Mouse (Mus musculus) forebrain, embryonic 11.5 days (tissue): ENCODE measurements around the gene Lbhd1. TPM values are rescaled to one million over a fixed set of nuclear protein-coding genes. Genes with fewer than 3 reads are reported as not detected.
"Not testable (repeated sequence)": the region's sequence is repeated elsewhere in the genome, so short reads cannot be mapped to it uniquely, and the experiment has no call there.

Experiments used
- ATAC-seq: fragments of 200-750 bp; cut with Nextera tagmentation; replicated peaks from 2 replicates; pipeline ENCODE4 v1.8.0; 2017; ENCODE audit warnings: moderate TSS enrichment; ENCODE audit not compliant: low FRiP score
- DNase-seq: peaks from one replicate; pipeline ENCODE4 v3.0.0-alpha.2; 2017; ENCODE audit warnings: low spot score
- H3K27ac ChIP-seq: fragments of 300-500 bp; sonication (generic); 2 replicates; pipeline ENCODE4 v1.5.1; 2014; ENCODE audit warnings: low read depth, low read length
- H3K27me3 ChIP-seq: fragments of 300-500 bp; sonication (generic); 2 replicates; pipeline ENCODE4 v1.6.1; 2014; ENCODE audit warnings: mild to moderate bottlenecking, low read length, mixed read lengths; ENCODE audit not compliant: control insufficient read depth, insufficient read depth
- H3K36me3 ChIP-seq: fragments of 300-500 bp; sonication (generic); 2 replicates; pipeline ENCODE4 v1.6.1; 2014; ENCODE audit warnings: mild to moderate bottlenecking, low read length, moderate library complexity, mixed read lengths; ENCODE audit not compliant: control insufficient read depth, insufficient read depth
- H3K4me1 ChIP-seq: fragments of 300-500 bp; sonication (generic); replicated peaks from 2 replicates; pipeline ENCODE4 v1.6.1; 2014; ENCODE audit warnings: low read length, mixed read lengths; ENCODE audit not compliant: control insufficient read depth, insufficient read depth
- H3K4me2 ChIP-seq: fragments of 300-500 bp; sonication (generic); 2 replicates; pipeline ENCODE4 v1.6.1; 2014; ENCODE audit warnings: low read depth, mild to moderate bottlenecking, low read length, moderate library complexity, mixed read lengths; ENCODE audit not compliant: severe bottlenecking
- H3K4me3 ChIP-seq: fragments of 300-500 bp; sonication (generic); 2 replicates; pipeline ENCODE4 v1.5.1; 2014; ENCODE audit warnings: low read depth, low read length
- H3K9ac ChIP-seq: fragments of 300-500 bp; sonication (generic); 2 replicates; pipeline ENCODE4 v1.6.1; 2014; ENCODE audit warnings: low read length
- H3K9me3 ChIP-seq: fragments of 300-500 bp; sonication (generic); 2 replicates; pipeline ENCODE4 v1.6.1; 2016; ENCODE audit warnings: low read length, mixed read lengths; ENCODE audit not compliant: control insufficient read depth
- WGBS: fragments of 180-500 bp; shearing (Covaris S2); extraction: QIAGEN DNeasy Blood & Tissue Kit; methylation state at CpG from one replicate; pipeline ENCODE4 v1.1.7; 2014; 5-methylcytosine and 5-hydroxymethylcytosine counted together
- polyA plus RNA-seq: library from polyadenylated mRNA; unstranded; fragments of >200 nt; fragmentation: Nextera tagmentation; extraction: Ambion mirVana; gene quantifications from 2 replicates; pipeline ENCODE4 v1.2.1, GENCODE M21; 2014

Gene Lbhd1
- 110 and 112 TPM in 2 replicates for polyA plus RNA-seq

GRCm38 (mm10) chr19:8883616-8884015 lies at the start of gene Lbhd1, which contains the start of gene Gm49403:
Lbhd1 (plus strand) TSS chr19:8883732.
Gm49403 (plus strand) TSS chr19:8883930.
- Histone ChIP-seq H3K9ac (no peak within 1 kb of the TSS), H3K27me3 (no peaks in the 10 kb centered on the region), H3K36me3 (no peaks in the 10 kb centered on the region), H3K4me1 (no peaks in the 10 kb centered on the region; the same call in 1 of the 2 replicates), H3K9me3 (no peaks in the 10 kb centered on the region), H3K4me2 (no peak within 1 kb of the TSS), H3K27ac (no peak within 1 kb of the TSS), H3K4me3 (no peak within 1 kb of the TSS)
- 78% methylated on average over 3 of the region's 3 CpGs for WGBS
- ATAC-seq (no peak), DNase-seq (no peak)

DNA sequence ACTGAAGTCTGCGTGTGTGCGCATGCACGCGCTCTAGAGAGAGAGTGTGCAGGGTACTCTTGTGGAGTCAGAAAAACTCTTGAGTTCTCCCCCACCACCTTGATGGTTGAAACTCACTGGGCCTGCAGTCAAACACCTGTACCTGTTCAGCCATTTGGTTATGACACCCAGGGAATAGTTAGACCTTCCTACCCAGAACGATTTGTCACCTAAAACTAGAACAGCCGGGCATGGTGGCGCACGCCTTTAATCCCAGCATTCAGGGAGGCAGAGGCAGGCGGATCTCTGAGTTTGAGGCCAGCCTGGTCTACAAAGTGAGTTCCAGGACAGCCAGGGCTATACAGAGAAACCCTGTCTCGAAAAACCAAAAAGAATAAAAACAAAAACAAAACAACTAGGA lies 47.2 kb upstream of the Lbhd1 start:
- not testable (repeated sequence) for DNase-seq, H3K27ac ChIP-seq, ATAC-seq

DNA sequence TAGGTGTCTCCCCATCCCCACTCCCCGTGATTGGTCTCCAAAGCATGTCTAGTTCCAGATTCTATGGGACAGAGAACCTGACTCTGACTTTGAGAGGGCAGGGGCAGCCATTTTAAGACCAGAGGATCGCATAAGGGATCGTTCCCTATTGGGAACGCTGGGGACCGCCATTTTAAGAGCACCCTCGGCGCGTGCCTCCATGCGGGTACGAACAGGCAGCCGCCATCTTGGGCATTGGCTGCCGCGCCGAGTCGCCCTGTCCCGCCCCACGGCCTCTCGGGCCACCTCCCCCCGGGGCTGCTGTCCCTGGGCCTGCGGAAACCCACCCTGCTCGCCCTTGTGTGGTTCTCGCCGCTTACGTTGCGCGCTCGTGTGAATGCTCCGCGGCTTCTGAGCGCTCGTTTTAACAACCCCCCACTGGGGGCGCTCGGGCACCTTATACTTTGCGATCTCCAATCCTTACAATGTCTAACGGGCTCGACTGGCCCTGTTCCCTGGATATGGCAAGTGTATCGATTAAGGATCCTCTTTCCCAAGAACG lies 46.2 kb upstream of the Lbhd1 start, which contains the start of gene Bscl2:
Gene Bscl2, plus strand, starts transcription at position 217 of the 541 bp plus-strand sequence.
- H3K9ac ChIP-seq: peak within 1 kb of the TSS; percentile 87
- H3K27me3 ChIP-seq: no peaks in the 10 kb centered on the region
- H3K4me2 ChIP-seq: peak within 1 kb of the TSS; percentile 91
- H3K36me3 ChIP-seq: peaks cover 14% of the 10 kb centered on the region
- DNase-seq: peak; percentile 91
- H3K4me3 ChIP-seq: peak within 1 kb of the TSS; percentile 47
- peak within 1 kb of the TSS; percentile 95 for H3K27ac ChIP-seq
- 1% methylated on average over 38 of the region's 38 CpGs for WGBS
- no peaks in the 10 kb centered on the region for H3K9me3 ChIP-seq
- peak; percentile 85 for ATAC-seq
- peaks cover 16% of the 10 kb centered on the region for H3K4me1 ChIP-seq

More for the DNA sequence above, 47.2 kb upstream of the Lbhd1 start:
- not testable (repeated sequence) for H3K9me3 ChIP-seq, H3K9ac ChIP-seq, H3K27me3 ChIP-seq, H3K4me3 ChIP-seq, H3K4me2 ChIP-seq
- 95% methylated on average over 10 of the region's 10 CpGs for WGBS
- peaks cover 21% of the 10 kb centered on the region for H3K36me3 ChIP-seq
- H3K4me1 ChIP-seq: peaks cover 16% of the 10 kb centered on the region

- ATAC-seq (peak; percentile 12; the same call in 1 of the 2 replicates), DNase-seq (no peak)
- Histone ChIP-seq H3K27ac (peak overlapping the region; percentile 95), H3K4me3 (peak overlapping the region; percentile 47), H3K4me2 (peak overlapping the region; percentile 91), H3K9me3 (no peaks in the 10 kb centered on the region), H3K4me1 (peaks cover 16% of the 10 kb centered on the region), H3K9ac (peak overlapping the region; percentile 87), H3K27me3 (no peaks in the 10 kb centered on the region), H3K36me3 (peaks cover 8% of the 10 kb centered on the region)
- WGBS: 22% methylated on average over 15 of the region's 15 CpGs
Observed at GRCm38 (mm10) chr19:8838041-8838730, 45.3 kb upstream of the Lbhd1 start.

DNA sequence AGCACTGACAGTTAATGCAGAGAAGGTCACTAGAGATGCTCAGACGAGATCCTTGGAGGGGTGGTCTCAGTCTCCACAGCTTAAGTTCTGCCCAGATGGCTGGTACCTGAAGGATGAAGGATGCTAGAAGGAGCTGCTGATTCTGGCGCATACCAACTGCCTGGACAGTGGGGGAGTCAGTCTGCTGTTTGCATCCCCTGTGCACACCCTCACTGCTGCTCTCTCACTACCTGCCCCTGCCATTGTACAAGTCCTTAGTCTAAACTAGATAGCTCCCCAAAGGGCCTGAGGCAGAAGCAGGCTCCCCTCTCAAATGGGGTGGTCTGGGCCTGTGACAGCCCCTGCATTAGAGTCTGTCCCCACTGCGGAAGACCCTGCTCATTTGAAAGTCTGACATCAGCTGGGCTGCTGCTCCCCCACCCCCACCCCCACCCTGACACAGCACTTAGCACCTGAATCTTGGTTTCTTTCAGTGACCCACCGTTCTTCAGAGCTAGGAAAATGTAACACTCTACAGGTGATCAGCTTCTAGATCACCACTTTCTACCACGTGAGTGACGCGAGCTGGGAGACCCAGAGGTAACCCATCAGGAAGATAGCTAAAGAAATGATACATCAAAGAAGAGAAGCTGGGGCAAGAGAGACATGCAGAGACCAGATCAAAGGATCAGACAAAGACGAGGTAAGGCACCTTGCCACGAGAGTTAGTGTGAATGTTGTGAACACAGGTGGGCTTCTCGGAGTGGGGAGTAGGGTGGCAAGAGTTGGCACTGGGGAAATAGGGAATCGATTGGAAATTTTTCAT lies 44.2 kb upstream of the Lbhd1 start, which contains the start of gene Gng3:
Gene Gng3, minus strand, starts transcription at position 92 of the 805 bp plus-strand sequence.
- Histone ChIP-seq H3K9me3 (no peaks in the 10 kb centered on the region), H3K9ac (peak within 1 kb of the TSS; percentile 87), H3K36me3 (peaks cover 3% of the 10 kb centered on the region; the same call in 1 of the 2 replicates), H3K27me3 (no peaks in the 10 kb centered on the region), H3K4me2 (peak within 1 kb of the TSS; percentile 91), H3K4me1 (peaks cover 16% of the 10 kb centered on the region), H3K4me3 (peak within 1 kb of the TSS; percentile 47), H3K27ac (peak within 1 kb of the TSS; percentile 95)
- peak; percentile 79 for ATAC-seq
- 39% methylated on average over 11 of the region's 11 CpGs for WGBS
- peak; percentile 81 for DNase-seq

DNA sequence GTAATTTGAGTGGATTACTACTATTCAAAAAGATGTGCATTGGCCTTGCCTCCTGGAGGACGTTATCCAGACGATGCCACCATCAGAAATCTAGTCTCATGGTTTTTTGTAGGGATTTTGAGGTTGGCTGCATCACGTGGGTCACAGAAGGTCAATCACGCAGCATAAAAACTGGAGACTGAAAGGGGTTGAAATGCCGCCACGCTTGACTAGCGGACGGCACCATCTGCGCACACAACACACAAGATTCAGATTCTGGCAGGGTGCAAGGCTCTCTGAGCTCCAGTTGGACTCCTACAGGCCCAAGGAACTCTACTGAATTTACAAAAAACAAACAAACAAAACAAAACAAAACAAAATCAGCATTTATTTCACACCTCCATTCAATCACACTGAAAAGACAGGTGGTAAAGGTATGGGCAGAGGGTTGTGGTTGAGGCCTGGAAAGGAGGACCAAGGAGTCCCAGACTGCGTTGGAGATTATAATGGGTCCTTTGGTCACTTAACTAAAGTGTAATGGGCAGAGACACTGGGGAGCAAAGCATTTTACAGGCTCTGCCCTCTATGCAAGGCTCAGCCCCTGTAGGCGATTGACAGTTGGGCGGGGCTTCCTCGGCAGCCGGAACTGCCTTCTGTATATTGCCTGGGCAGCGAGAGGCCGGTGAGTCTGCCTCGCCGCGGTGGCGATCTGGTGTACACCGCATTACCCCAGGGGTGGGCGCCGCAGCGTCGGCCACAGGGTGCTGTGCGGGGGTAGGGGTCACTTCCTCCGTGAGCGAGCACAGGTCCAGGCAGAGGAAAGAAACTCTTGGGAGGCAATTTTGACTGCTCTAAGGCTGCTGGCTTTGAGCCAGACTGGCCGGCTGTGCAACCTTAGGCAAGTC lies 43.4 kb upstream of the Lbhd1 start:
- H3K9me3 ChIP-seq: no peaks in the 10 kb centered on the region
- peak overlapping the region; percentile 47 for H3K4me3 ChIP-seq
- H3K27me3 ChIP-seq: no peaks in the 10 kb centered on the region
- 19% methylated on average over 29 of the region's 29 CpGs for WGBS
- DNase-seq: peak; percentile 79
- H3K9ac ChIP-seq: peak overlapping the region; percentile 48
- no peaks in the 10 kb centered on the region for H3K36me3 ChIP-seq
- peaks cover 16% of the 10 kb centered on the region for H3K4me1 ChIP-seq
- peak overlapping the region; percentile 91 for H3K4me2 ChIP-seq
- ATAC-seq: peak; percentile 31; the same call in 1 of the 2 replicates
- H3K27ac ChIP-seq: peak overlapping the region; percentile 10; the same call in 1 of the 2 replicates

DNA sequence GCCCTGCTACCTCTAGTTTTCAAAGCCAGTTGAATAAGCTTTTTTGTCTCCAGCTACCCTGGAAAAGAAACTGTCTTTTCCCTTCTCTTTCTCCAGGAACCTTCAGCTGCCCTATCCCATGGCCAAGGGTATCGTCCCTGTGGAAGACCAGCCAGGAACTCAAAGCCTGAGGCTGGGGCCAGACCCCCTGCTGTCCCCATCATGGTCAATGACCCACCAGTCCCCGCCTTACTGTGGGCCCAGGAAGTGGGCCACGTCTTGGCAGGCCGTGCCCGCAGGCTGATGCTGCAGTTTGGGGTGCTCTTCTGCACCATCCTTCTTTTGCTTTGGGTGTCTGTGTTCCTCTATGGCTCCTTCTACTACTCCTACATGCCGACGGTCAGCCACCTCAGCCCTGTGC lies 42.5 kb upstream of the Lbhd1 start:
- no peak for ATAC-seq
- no peak overlapping the region for H3K9ac ChIP-seq
- WGBS: 94% methylated on average over 7 of the region's 7 CpGs

More for the DNA sequence above, 42.5 kb upstream of the Lbhd1 start:
- H3K36me3 ChIP-seq: peaks cover 3% of the 10 kb centered on the region; the same call in 1 of the 2 replicates
- H3K4me3 ChIP-seq: no peak overlapping the region
- H3K27me3 ChIP-seq: no peaks in the 10 kb centered on the region
- peak overlapping the region; percentile 91; the same call in 1 of the 2 replicates for H3K4me2 ChIP-seq
- DNase-seq: no peak
- H3K27ac ChIP-seq: no peak overlapping the region
- H3K9me3 ChIP-seq: no peaks in the 10 kb centered on the region
- H3K4me1 ChIP-seq: peaks cover 16% of the 10 kb centered on the region
